Mouse (Mus musculus) kidney, postnatal 0 days (tissue): Measurements from ENCODE around the gene Lrfn2. TPM values are rescaled to one million over a fixed set of nuclear protein-coding genes. Genes with fewer than 3 reads are reported as not detected.
A peak's percentile ranks its signal among the peaks of the same experiment; 100 is the strongest.

Experiments
- ATAC-seq: fragments of 200-750 bp; cut with Nextera tagmentation; replicated peaks from 2 replicates; pipeline ENCODE4 v1.8.0; 2017; ENCODE audit warnings: low read depth, moderate number of reproducible peaks, moderate TSS enrichment, moderate library complexity; ENCODE audit not compliant: low FRiP score
- DNase-seq: peaks from one replicate; pipeline ENCODE4 v3.0.0-alpha.2; 2016; ENCODE audit warnings: low spot score
- H3K27ac ChIP-seq: fragments of 300-500 bp; sonication (generic); 2 replicates; pipeline ENCODE4 v1.5.1; 2014; ENCODE audit warnings: mild to moderate bottlenecking
- H3K27me3 ChIP-seq: fragments of 300-500 bp; sonication (generic); 2 replicates; pipeline ENCODE4 v1.6.1; 2014; ENCODE audit warnings: low read length, mixed read lengths; ENCODE audit not compliant: insufficient read depth
- H3K36me3 ChIP-seq: fragments of 300-500 bp; sonication (generic); 2 replicates; pipeline ENCODE4 v1.6.1; 2014; ENCODE audit warnings: low read length, mixed read lengths; ENCODE audit not compliant: insufficient read depth
- H3K4me1 ChIP-seq: fragments of 300-500 bp; sonication (generic); replicated peaks from 2 replicates; pipeline ENCODE4 v1.6.1; 2014; ENCODE audit warnings: antibody characterized with exemption, low read length, mixed read lengths; ENCODE audit not compliant: insufficient read depth
- H3K4me2 ChIP-seq: fragments of 300-500 bp; sonication (generic); 2 replicates; pipeline ENCODE4 v1.6.1; 2014; ENCODE audit warnings: mild to moderate bottlenecking, low read length, moderate library complexity, mixed read lengths
- H3K4me3 ChIP-seq: fragments of 300-500 bp; sonication (generic); replicated peaks from 2 replicates; pipeline ENCODE4 v1.5.1; 2014; ENCODE audit warnings: low read depth, low read length
- H3K9ac ChIP-seq: fragments of 300-500 bp; sonication (generic); 2 replicates; pipeline ENCODE4 v1.6.1; 2014; ENCODE audit warnings: low read depth, low read length
- H3K9me3 ChIP-seq: fragments of 300-500 bp; sonication (generic); replicated peaks from 2 replicates; pipeline ENCODE4 v1.6.1; 2016; ENCODE audit warnings: low read length, inconsistent platforms, mixed read lengths
- CTCF ChIP-seq: IDR thresholded peaks from 2 replicates; pipeline ENCODE4 v1.5.1; 2016; ENCODE audit warnings: antibody characterized with exemption, low read depth, mild to moderate bottlenecking, moderate library complexity
- WGBS: fragments of 180-500 bp; shearing (Covaris S2); extraction: QIAGEN DNeasy Blood & Tissue Kit; methylation state at CpG from one replicate; pipeline ENCODE4 v1.1.7; 2014; 5-methylcytosine and 5-hydroxymethylcytosine counted together
- polyA plus RNA-seq: library from polyadenylated mRNA; unstranded; fragments of >200 nt; fragmentation: Nextera tagmentation; extraction: Ambion mirVana; gene quantifications from 2 replicates; pipeline ENCODE4 v1.2.1, GENCODE M21; 2015

Gene Lrfn2
- polyA plus RNA-seq, 1 experiment from 2014 or later, result 0.97 TPM

DNA sequence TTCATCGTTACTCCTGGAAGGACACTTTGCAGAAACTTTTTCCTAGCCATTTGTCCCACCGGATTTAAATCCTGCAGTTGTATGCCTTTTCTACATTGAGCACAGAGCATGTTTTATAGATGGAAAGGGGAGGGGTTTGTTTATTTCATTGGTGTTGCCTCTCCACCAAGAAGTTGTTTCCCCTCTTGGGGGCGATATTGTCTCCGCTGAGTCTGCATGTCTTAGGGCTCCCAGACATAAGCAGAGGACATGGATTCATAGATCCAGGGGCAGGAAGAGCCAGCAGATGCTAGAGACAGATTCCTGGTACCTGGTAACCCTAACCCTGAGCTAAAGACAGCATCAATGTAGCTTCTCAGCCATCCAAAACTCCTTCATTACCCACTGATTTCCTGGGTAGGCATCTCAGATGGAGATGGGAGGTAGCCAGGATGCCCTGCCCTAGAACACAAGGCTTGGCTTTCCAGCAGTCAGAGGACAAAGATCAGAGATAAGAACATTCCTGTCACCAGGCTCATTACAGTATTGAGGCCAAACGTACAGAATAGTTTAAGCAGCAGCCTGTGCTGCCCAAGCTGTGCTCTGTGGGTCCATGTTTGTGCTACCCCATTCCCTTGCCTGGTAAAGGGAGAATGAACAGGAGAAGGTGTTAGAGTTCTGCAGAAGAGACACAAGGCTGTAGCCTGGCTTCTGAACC, 4.4 kb downstream of the Lrfn2 start:
- TF ChIP-seq CTCF, result peak; percentile 60
- DNase-seq (peak; percentile 87), ATAC-seq (no peak)
- peaks cover 11% of the 10 kb centered on the region; the same call in 1 of the 2 replicates for H3K4me1 ChIP-seq
- whole genome bisulfite sequencing, result 55% methylated on average over 5 of the region's 5 CpGs
- H3K27ac ChIP-seq, result no peak overlapping the region
- H3K9ac ChIP-seq, result no peak overlapping the region
- H3K4me2 ChIP-seq, result no peak overlapping the region
- H3K4me3 ChIP-seq, result no peak overlapping the region
- H3K9me3 ChIP-seq, result no peaks in the 10 kb centered on the region
- H3K36me3 ChIP-seq, result no peaks in the 10 kb centered on the region
- peaks cover 4% of the 10 kb centered on the region; the same call in 1 of the 2 replicates for H3K27me3 ChIP-seq

DNA sequence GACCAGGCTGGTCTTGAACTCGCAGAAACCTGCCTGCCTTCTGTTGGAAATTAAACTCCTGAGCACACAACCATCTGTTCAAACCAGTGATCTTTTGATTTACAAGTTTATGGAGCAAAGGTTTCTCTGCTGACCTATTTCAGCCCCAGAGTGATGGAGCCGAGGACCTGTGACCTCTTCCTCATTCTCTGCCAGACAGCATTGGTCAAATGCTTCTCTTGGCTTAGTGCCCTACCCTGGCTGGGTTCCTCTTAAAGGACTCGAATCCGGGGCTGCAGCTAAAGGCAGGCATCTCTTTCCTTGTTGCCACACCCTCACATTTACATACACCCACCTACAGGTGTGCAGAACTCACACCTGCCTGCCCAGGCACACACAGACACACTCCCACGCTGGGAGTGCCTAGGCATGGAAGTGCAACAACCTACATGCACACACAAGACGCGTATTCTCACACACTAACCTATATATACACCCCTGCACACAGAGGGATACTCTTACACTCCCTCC, 6.6 kb downstream of the Lrfn2 start:
- Histone ChIP-seq H3K4me2 (no peak overlapping the region), H3K27me3 (no peaks in the 10 kb centered on the region), H3K27ac (no peak overlapping the region), H3K36me3 (no peaks in the 10 kb centered on the region), H3K4me1 (0 out of 2 replicates have a peak, but pooled peaks cover 3% of the 10 kb centered on the region), H3K4me3 (no peak overlapping the region), H3K9ac (no peak overlapping the region), H3K9me3 (no peaks in the 10 kb centered on the region)
- ATAC-seq, result no peak
- no peak for DNase-seq
- 57% methylated on average over 7 of the region's 7 CpGs for WGBS
- TF ChIP-seq CTCF, result no peak

DNA sequence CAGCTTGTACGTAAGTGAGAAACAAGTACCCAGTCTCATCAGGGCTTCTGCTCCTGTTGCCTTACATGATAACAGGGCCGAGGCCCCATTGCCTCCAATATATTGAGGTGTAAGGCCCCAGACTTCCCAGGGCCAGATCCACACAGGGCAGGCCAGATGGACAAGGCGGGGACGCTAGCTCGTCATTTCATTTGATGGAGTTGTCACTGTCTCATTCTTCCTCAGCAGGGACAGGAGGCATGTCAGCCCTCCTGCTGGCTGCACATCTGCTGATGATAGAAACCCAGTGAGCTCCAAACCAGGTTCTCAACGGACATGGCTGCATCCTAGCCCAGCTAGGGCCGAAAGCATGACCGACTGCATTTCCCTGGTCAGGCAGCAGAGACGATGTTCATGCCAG, 14.1 kb downstream of the Lrfn2 start:
- Histone ChIP-seq H3K4me1 (no peaks in the 10 kb centered on the region), H3K9ac (no peak overlapping the region), H3K9me3 (no peaks in the 10 kb centered on the region), H3K4me2 (no peak overlapping the region), H3K27me3 (no peaks in the 10 kb centered on the region), H3K36me3 (no peaks in the 10 kb centered on the region), H3K27ac (no peak overlapping the region), H3K4me3 (no peak overlapping the region)
- ATAC-seq, result no peak
- DNase-seq, result no peak
- 47% methylated on average over 9 of the region's 9 CpGs for WGBS
- no peak for TF ChIP-seq CTCF

DNA sequence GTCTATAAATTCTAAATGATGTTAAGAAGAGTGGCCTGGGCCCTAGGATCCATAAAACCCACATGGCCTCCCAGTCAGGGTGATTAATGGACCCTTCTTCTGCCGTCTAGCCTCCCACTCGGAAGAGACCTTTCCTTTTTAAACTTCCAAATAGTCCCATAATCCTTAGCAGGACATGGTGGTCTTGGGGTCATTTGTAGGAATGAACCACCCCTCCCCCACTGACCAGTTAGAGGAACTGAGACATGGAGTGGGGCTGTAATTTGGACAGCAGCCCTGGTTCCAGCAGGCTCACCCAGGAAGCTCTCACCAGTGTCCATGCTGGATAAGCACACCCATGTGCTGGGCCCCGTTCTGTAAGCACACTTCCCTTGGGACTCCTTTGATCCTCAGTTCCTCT, 14.6 kb downstream of the Lrfn2 start:
- H3K4me2 ChIP-seq, result no peak overlapping the region
- no peak for TF ChIP-seq CTCF
- peak; percentile 67; the same call in 1 of the 2 replicates for ATAC-seq

DNA sequence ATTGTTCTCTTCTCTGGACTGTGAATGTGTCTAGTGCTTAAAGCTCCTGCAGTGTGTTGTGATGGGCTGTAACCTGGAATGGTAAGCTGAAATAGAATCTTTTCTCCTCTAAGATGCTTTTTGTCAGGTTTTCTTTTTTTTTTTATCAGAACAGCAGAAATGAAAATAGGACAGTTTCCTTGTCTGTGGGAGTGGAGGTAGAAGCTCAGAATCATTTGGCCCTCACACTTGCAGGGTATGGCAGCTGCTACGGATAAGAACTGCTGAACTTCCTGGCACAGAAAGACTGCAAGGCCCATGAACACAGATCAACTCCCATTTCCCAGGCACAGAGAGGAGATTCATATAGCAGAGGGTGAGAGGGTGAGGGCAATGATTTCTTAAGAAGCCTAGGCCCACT, 19.1 kb downstream of the Lrfn2 start:
- Histone ChIP-seq H3K4me3 (no peak overlapping the region), H3K27me3 (no peaks in the 10 kb centered on the region), H3K4me1 (no peaks in the 10 kb centered on the region), H3K9ac (no peak overlapping the region), H3K9me3 (no peaks in the 10 kb centered on the region), H3K27ac (no peak overlapping the region), H3K4me2 (no peak overlapping the region), H3K36me3 (no peaks in the 10 kb centered on the region)
- no peak for TF ChIP-seq CTCF
- ATAC-seq (no peak), DNase-seq (no peak)
- 69% methylated on average over 1 of the region's 1 CpGs for WGBS

More for the DNA sequence above, 14.6 kb downstream of the Lrfn2 start:
- Histone ChIP-seq H3K9me3 (no peaks in the 10 kb centered on the region), H3K27ac (no peak overlapping the region), H3K27me3 (no peaks in the 10 kb centered on the region), H3K4me1 (no peaks in the 10 kb centered on the region), H3K4me3 (no peak overlapping the region), H3K9ac (no peak overlapping the region), H3K36me3 (no peaks in the 10 kb centered on the region)
- DNase-seq, result peak; percentile 77
- 26% methylated on average over 3 of the region's 3 CpGs for WGBS

DNA sequence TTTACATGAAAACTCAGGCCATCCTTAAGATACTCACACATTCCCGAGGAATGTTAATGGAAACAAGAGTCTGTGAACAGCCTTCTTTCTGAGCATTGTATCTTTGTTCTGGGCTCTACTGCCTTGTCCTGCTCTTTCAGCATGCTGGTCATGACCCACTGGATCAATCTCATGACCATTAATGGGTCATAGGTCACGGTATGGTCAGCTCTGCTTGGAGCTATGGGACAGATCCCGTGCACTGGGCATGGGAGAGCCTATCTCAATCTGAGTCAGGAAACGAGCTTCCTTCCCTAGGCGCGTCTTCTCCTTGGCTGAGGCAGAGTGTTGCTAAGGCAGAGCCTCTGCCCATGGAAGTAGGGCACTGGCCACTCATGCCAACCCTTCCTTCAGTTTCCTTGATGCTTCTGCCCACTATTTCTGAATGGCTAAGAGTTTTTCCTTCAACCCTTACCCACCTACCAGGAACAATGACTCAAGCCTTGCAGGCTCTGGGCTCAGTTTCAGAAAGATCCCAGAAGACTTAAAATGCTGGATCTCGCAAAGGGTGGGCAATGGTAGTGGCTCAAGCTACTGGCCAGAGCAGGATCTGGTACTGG, 24.0 kb downstream of the Lrfn2 start:
- Histone ChIP-seq H3K9me3 (no peaks in the 10 kb centered on the region), H3K4me3 (no peak overlapping the region), H3K4me2 (no peak overlapping the region), H3K27ac (no peak overlapping the region), H3K36me3 (no peaks in the 10 kb centered on the region), H3K9ac (no peak overlapping the region), H3K4me1 (peaks cover 15% of the 10 kb centered on the region), H3K27me3 (no peaks in the 10 kb centered on the region)
- no peak for ATAC-seq
- no peak for DNase-seq
- no peak for TF ChIP-seq CTCF
- WGBS, result 79% methylated on average over 7 of the region's 7 CpGs
